Mouse (Mus musculus) spleen, postnatal 4 days (tissue): ENCODE measurements at regions not wholly inside any gene's neighbourhood (a gene's known extent, or its start where the extent isn't known, plus 50 kb on each side); places are given as distances from the start of the nearest gene placed in this dataset.
A peak's percentile ranks its signal among the peaks of the same experiment; 100 is the strongest.
"Not testable (repeated sequence)": the region's sequence is repeated elsewhere in the genome, so short reads cannot be mapped to it uniquely, and the experiment has no call there.

ENCODE experiments used
- DNase-seq, 2 experiments: peaks; one replicate each; pipeline ENCODE4 v3.0.0; 2022; ENCODE audit warnings: low spot score in 2 of 2

DNA sequence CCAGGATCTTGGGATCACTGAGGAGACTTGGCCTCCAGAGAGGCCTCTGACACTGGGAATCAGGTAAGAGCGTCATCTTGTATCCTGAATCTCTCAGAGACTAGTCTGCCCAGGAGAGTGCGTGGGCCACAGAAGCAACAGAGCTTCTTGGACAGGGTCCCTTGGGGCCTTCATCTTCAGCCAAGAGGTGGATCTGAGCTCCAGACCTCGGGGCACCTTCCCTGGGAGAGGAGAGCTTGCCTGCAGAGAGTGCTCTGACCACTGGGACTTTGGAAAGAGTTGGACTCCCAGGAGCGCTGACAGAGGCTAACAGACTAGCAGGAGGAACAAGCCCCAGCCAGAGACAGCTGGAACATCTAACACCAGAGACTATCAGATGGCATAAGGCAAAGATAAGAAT lies 73.9 kb upstream of the Gm15319 start:
- peak; percentile 57 to 87 for DNase-seq

DNA sequence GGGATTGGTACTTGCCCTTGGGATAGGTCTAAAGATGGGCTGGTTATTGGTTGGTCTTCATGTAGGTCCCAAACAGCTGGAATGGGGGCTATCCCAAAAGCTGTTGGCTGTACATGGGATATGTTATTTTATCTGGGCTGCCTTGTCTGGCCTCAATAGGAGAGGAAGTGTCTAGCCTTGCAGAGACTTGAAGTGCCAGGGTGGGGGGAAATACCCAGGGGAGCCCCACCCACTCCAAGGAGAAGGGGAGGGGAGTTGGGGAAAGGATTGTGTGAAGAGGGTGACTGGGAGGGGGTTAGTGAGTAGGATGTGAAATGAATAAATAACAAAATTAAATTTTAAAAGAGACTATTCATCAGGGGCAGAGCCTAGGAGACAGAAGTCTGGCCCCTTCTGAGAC lies 70.2 kb upstream of the Gm15319 start:
- peak; percentile 15 to 70 for DNase-seq

DNA sequence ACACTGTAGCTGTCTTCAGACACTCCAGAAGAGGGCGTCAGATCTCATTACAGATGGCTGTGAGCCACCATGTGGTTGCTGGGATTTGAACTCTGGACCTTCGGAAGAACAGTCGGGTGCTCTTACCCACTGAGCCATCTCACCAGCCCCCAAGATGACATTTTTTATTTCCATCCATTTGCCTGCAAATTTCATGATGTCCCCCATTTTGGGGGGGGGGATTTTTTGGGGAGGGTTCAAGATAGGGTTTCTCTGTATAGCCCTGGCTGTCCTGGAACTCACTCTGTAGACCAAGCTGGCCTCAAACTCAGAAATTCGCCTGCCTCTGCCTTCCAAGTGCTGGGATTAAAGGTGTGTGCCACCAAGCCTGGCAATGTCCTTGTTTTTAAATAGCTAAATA lies 66.5 kb upstream of the Gm15319 start:
- DNase-seq: peak in 1 of 2 experiments; percentile 52

DNA sequence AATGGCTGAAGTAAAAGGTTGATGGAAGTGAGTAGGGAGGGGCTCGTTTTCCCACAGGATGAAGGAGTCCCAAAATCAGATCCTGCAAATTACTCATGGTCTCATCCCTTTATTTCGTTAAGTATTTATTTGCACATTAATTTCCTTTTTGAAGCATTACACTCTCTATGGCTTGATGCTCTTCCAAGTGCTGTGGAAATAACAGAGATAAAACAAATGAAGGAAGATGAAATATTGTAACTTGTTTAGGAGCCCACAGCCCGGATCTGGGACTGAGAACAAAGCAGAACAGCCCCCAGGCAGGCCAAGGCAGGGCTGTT lies 61.9 kb upstream of the Gm15319 start:
- DNase-seq: not testable (repeated sequence)

DNA sequence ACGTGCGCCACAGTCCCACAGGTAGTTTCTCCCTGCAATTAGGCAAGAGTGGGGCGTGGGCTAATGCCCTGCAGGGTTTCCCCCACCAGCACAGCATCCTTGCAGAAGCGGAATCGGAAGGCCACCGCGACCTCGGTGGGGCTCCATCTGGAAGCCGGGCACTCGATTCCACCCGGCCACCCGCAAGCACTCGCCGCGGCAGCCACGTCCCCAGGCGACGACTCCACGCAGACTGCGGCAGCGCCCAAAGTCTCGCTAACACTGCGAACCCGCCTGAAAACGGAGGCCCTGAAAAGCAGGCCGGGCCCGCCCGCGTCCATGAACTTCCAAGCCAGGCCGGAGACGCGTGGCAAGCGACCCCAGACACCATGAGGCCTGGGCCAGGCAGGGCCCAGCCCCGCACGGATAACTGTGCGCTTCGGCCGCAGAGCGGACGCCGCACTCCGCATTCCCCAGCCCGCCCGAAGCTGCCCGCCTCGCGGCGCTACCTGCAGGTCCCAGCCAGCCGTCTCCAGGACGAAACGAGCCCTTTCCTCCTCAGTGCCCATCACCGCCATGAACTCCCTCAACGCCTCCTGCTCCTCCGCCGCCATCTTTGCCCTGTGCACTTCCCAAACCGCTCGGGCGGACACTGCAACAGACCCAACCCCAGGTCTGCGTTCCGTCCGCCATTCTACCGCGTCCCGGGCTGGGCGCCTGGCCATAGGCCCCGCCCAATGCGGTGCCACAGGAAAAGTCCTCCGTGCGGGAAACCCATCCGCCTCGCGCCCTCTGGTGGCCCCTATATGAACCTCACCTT lies 61.3 kb upstream of the Gm15319 start:
- DNase-seq: peak; percentile 100

DNA sequence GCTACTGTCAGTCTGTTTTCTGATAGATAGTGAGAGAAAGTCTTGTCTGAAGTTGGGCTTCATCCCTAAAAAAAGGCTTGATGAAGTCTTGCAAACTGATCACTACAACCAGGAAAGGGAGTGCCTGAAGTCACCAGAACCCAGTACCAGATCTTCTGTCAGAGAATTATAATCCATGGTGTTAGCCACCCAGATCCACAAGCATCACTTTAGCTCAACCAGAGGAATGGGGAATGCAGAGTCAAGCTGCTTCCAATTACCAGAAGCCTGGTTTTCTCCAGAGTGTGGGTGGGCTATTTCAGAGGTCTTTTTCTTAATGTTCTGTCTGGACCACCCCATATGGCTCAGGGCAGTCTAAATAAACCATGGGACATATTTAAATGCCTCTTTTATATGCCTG lies 57.8 kb upstream of the Gm15319 start:
- DNase-seq: peak in 1 of 2 experiments; percentile 57
